Mouse (Mus musculus): ENCODE results near the gene Crlf3.

Crlf3 gene

DNA sequence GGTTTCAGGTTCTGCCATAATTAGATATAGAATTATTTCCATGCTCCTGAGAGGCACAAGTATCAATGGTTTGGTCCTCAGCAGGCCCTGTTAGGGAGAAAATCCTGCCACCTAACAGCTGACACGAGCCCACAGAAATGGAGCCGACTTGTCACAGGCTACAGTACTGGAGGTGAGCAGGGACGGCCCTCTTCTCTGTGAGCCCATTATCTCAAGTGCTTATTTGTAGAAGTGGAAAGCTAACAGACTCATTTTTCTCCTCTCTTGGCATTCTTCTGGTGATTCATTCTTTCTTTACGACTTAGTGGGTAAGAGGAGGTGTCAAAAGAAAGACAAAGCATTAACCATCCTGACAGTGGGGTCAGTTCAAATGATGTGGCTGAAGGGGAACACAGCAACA, 26.1 kb downstream of the Crlf3 start:
- Histone ChIP-seq H3K4me1 (replicated peaks; ENCODE audit: low read depth, low read length) (peaks cover 42% of the 10 kb centered on the region), H3K36me3 (ENCODE audit: insufficient read depth, low read length) (peaks cover 96% of the 10 kb centered on the region), H3K9me3 (ENCODE audit: low read length) (no peaks in the 10 kb centered on the region), H3K27me3 (ENCODE audit: insufficient read depth, low read length) (no peaks in the 10 kb centered on the region), H3K4me3 (replicated peaks; ENCODE audit: low read length) (no peak overlapping the region)
- TF ChIP-seq NANOG (IDR thresholded peaks at IDR 0.05; ENCODE audit: borderline replicate concordance, low read length) (no peak), POU5F1 (IDR thresholded peaks at IDR 0.05; ENCODE audit: borderline replicate concordance, low read length) (no peak), CTCF (conservative IDR thresholded peaks at IDR 0.05; ENCODE audit: low read length) (no peak)

DNA sequence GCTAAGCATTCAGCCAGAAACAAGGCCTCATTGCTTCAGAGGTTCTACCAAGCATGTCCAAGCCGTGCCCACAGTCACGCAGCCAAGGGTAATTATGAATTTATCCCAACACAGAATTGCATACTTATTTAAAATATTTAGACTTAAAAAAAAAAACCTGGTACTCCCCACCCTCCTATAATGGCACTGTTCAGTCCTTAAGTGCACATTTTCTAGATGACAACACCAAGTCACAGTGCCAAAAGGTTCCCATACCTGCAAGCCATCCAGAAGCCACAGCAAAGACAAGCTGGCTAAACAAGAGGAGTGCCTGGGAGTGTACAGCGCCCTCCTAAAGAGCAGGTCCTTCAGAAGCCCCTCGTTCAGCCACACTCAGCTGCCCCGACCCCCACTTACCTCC, 27.6 kb downstream of the Crlf3 start:
- Histone ChIP-seq H3K9me3 (ENCODE audit: low read length) (no peaks in the 10 kb centered on the region), H3K27me3 (ENCODE audit: insufficient read depth, low read length) (no peaks in the 10 kb centered on the region), H3K36me3 (ENCODE audit: insufficient read depth, low read length) (peaks cover 96% of the 10 kb centered on the region), H3K4me1 (replicated peaks; ENCODE audit: low read depth, low read length) (peaks cover 42% of the 10 kb centered on the region), H3K4me3 (replicated peaks; ENCODE audit: low read length) (no peak overlapping the region)
- no peak for TF ChIP-seq CTCF (conservative IDR thresholded peaks at IDR 0.05; ENCODE audit: low read length)
- TF ChIP-seq NANOG (IDR thresholded peaks at IDR 0.05; ENCODE audit: borderline replicate concordance, low read length): no peak
- TF ChIP-seq POU5F1 (IDR thresholded peaks at IDR 0.05; ENCODE audit: borderline replicate concordance, low read length): no peak

DNA sequence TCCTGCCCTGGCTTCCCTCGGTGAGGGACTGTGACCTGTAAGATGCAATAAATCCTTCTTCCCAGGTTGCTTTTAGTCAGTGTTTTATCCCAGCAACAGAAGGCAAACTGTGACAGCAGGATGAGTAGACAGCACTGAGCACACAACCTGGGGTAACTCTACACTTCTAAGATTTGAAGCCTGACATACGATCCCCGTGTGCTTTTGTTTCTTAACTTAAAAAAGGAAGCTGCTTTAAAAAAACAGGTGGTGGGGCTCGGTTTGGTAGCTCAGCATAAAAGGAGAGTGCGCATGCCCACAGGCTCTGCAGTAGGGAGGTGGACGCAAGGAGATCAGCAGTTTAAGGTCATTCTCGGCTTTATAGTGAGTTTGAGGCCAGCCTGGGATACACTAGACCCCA, 28.3 kb downstream of the Crlf3 start:
- Histone ChIP-seq H3K27me3 (ENCODE audit: insufficient read depth, low read length) (no peaks in the 10 kb centered on the region), H3K4me3 (replicated peaks; ENCODE audit: low read length) (no peak overlapping the region), H3K4me1 (replicated peaks; ENCODE audit: low read depth, low read length) (peaks cover 42% of the 10 kb centered on the region), H3K36me3 (ENCODE audit: insufficient read depth, low read length) (peaks cover 96% of the 10 kb centered on the region), H3K9me3 (ENCODE audit: low read length) (no peaks in the 10 kb centered on the region)
- no peak for TF ChIP-seq NANOG (IDR thresholded peaks at IDR 0.05; ENCODE audit: borderline replicate concordance, low read length)
- TF ChIP-seq CTCF (conservative IDR thresholded peaks at IDR 0.05; ENCODE audit: low read length): no peak
- no peak for TF ChIP-seq POU5F1 (IDR thresholded peaks at IDR 0.05; ENCODE audit: borderline replicate concordance, low read length)

DNA sequence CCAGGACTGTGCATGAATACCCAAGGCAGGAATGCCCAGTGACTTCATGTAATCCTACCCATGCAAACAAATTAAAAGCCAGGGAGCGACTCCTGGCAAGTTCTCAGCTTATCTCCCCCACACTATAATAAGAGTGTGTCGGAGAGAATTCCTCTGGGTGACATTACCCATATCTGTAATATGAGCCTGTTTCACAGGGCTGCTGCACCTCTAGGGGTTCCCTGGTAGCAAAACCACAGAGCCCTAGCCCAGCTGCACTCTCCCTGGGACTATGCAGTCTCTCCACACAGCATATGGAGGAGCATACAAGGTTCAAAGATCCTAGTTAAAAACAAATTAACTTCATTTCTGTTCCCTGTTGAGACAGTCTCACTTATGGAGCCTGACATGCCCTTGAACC, 30.7 kb downstream of the Crlf3 start:
- H3K27me3 ChIP-seq (ENCODE audit: insufficient read depth, low read length): no peaks in the 10 kb centered on the region
- TF ChIP-seq NANOG (IDR thresholded peaks at IDR 0.05; ENCODE audit: borderline replicate concordance, low read length): no peak
- TF ChIP-seq CTCF (conservative IDR thresholded peaks at IDR 0.05; ENCODE audit: low read length): no peak
- TF ChIP-seq POU5F1 (IDR thresholded peaks at IDR 0.05; ENCODE audit: borderline replicate concordance, low read length): no peak
- H3K4me1 ChIP-seq (replicated peaks; ENCODE audit: low read depth, low read length): peaks cover 32% of the 10 kb centered on the region
- H3K4me3 ChIP-seq (replicated peaks; ENCODE audit: low read length): no peak overlapping the region
- H3K9me3 ChIP-seq (ENCODE audit: low read length): no peaks in the 10 kb centered on the region
- H3K36me3 ChIP-seq (ENCODE audit: insufficient read depth, low read length): peaks cover 84% of the 10 kb centered on the region

DNA sequence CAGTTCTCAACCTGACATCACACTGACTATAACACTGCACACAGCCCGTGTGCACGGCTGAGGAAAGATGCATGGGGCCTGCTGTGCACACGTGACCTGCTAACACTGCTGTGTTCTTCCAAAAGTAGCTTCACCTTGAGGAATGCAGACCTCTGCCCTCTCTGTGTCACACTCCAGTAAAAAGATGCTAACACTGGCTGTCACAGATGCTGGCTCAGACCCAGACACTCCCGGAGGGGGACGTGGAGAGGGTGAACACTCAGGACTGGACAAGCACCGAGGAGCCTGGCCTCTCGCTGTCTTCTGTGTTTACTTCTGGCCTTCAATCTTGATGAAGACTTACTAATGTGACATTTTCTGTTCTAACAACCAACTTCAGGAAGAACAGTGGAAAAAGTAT, 33.9 kb downstream of the Crlf3 start:
- peaks cover 17% of the 10 kb centered on the region for H3K4me1 ChIP-seq (replicated peaks; ENCODE audit: low read depth, low read length)
- H3K9me3 ChIP-seq (ENCODE audit: low read length): no peaks in the 10 kb centered on the region
- TF ChIP-seq NANOG (IDR thresholded peaks at IDR 0.05; ENCODE audit: borderline replicate concordance, low read length) (no peak), POU5F1 (IDR thresholded peaks at IDR 0.05; ENCODE audit: borderline replicate concordance, low read length) (no peak), CTCF (conservative IDR thresholded peaks at IDR 0.05; ENCODE audit: low read length) (no peak)
- no peaks in the 10 kb centered on the region for H3K27me3 ChIP-seq (ENCODE audit: insufficient read depth, low read length)
- no peak overlapping the region for H3K4me3 ChIP-seq (replicated peaks; ENCODE audit: low read length)
- H3K36me3 ChIP-seq (ENCODE audit: insufficient read depth, low read length): peaks cover 64% of the 10 kb centered on the region

DNA sequence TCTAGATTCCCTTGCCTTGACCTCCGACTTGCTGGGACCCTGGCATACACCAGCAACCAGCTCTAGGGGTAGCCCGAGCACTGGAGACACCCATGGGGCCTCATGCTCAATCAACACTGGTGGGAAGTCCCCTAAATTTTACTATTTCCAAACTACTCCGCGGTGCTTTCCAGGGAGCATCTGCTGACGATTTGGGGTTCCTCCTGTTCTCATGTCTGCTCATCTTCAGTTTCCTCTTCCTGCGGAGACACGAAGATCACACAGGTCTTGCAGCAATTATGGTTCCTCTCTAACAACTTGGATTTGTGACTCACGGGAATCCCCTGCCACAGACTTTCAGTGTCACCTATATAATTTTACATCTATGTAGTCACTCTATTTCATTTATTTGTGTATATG, 37.4 kb downstream of the Crlf3 start:
- no peak for TF ChIP-seq NANOG (IDR thresholded peaks at IDR 0.05; ENCODE audit: borderline replicate concordance, low read length)
- TF ChIP-seq CTCF (conservative IDR thresholded peaks at IDR 0.05; ENCODE audit: low read length): no peak
- TF ChIP-seq POU5F1 (IDR thresholded peaks at IDR 0.05; ENCODE audit: borderline replicate concordance, low read length): no peak
- H3K9me3 ChIP-seq (ENCODE audit: low read length): no peaks in the 10 kb centered on the region
- H3K27me3 ChIP-seq (ENCODE audit: insufficient read depth, low read length): no peaks in the 10 kb centered on the region
- no peak overlapping the region for H3K4me3 ChIP-seq (replicated peaks; ENCODE audit: low read length)
- peaks cover 10% of the 10 kb centered on the region for H3K4me1 ChIP-seq (replicated peaks; ENCODE audit: low read depth, low read length)
- peaks cover 31% of the 10 kb centered on the region for H3K36me3 ChIP-seq (ENCODE audit: insufficient read depth, low read length)

DNA sequence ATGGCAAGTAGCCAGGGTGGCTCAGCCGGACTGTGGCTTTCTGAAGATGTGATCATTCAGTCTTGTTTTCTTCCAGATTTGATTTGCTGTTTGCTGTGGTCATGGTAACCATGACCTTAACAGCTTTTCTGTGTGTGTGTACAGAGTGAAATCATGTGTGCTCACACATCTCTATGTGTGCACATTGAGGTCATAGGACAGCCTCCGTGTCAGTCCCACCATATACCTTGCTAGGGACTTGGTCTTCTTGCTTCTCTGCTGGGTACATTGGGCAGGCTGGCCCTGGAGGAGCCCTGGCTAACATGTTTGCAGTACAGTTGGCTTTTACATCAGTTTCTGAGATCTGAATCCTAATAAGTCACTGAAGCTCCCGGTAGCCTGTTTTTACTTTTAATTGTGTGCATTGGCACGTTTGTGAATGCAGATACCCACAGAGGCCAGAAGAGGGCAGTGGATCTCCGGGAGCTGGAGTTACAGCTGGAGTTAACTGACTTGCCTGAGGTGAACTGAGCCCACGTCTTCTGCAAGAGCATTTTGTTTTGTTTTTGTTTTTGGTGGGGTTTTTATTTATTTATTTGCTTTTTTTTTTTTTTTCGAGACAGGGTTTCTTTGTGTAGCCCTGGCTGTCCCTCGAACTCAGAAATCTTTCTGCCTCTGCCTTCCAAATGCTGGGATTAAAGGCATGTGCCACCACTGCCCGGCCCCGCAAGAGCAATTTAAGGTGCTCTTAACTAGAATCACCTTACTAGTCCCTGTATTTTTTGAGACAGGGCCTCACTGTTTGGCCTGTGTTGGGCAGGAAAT, 38.0 kb downstream of the Crlf3 start:
- Histone ChIP-seq H3K36me3 (ENCODE audit: insufficient read depth, low read length) (peaks cover 25% of the 10 kb centered on the region), H3K27me3 (ENCODE audit: insufficient read depth, low read length) (no peaks in the 10 kb centered on the region), H3K9me3 (ENCODE audit: low read length) (no peaks in the 10 kb centered on the region), H3K4me1 (replicated peaks; ENCODE audit: low read depth, low read length) (peaks cover 10% of the 10 kb centered on the region), H3K4me3 (replicated peaks; ENCODE audit: low read length) (no peak overlapping the region)
- TF ChIP-seq CTCF (conservative IDR thresholded peaks at IDR 0.05; ENCODE audit: low read length): peak; percentile 76
- no peak for TF ChIP-seq POU5F1 (IDR thresholded peaks at IDR 0.05; ENCODE audit: borderline replicate concordance, low read length)

DNA sequence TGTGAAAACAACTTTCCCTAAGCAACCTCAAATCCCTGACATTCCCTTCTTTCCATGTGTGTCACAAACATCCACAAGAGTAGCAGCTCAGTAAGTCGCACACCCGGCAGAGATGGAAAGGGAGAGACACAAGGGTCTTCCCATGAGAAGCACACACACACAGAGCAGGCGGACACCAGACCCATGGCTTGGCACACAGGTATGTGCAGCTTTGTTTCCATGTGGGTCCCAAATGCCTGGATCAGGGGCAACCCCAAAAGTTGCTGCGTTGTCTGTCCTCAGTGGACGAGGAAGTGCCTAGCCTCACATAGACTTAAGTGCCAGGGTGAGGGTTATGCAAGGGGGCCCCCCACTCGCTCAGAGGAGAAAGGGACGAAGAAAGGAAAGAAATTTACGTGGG, 43.3 kb downstream of the Crlf3 start:
- Histone ChIP-seq H3K9me3 (ENCODE audit: low read length) (no peaks in the 10 kb centered on the region), H3K27me3 (ENCODE audit: insufficient read depth, low read length) (no peaks in the 10 kb centered on the region), H3K4me3 (replicated peaks; ENCODE audit: low read length) (no peak overlapping the region), H3K36me3 (ENCODE audit: insufficient read depth, low read length) (peaks cover 35% of the 10 kb centered on the region), H3K4me1 (replicated peaks; ENCODE audit: low read depth, low read length) (no peaks in the 10 kb centered on the region)
- TF ChIP-seq NANOG (IDR thresholded peaks at IDR 0.05; ENCODE audit: borderline replicate concordance, low read length) (no peak), CTCF (conservative IDR thresholded peaks at IDR 0.05; ENCODE audit: low read length) (no peak), POU5F1 (IDR thresholded peaks at IDR 0.05; ENCODE audit: borderline replicate concordance, low read length) (no peak)

DNA sequence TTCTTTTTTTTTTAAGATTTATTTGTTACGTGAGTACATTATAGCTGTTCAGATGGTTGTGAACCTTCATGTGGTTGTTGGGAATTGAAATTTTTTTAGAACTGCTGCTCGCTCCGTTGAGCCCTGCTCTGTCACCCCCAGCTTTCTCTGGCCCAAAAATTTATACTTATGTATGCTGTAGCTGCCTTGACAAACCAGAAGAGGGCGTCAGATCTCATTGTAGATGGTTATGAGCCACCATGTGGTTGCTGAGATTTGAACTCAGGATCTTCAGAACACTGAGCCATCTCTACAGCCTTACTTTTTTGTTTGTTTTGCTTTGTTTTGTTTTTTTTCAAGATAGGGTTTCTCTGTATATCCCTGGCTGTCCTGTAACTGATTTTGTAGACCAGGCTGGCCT, 59.5 kb downstream of the Crlf3 start:
- Histone ChIP-seq H3K4me3 (replicated peaks; ENCODE audit: low read length) (no peak overlapping the region), H3K4me1 (replicated peaks; ENCODE audit: low read depth, low read length) (no peaks in the 10 kb centered on the region), H3K9me3 (ENCODE audit: low read length) (no peaks in the 10 kb centered on the region), H3K36me3 (ENCODE audit: insufficient read depth, low read length) (peaks cover 98% of the 10 kb centered on the region), H3K27me3 (ENCODE audit: insufficient read depth, low read length) (no peaks in the 10 kb centered on the region)
- TF ChIP-seq CTCF (conservative IDR thresholded peaks at IDR 0.05; ENCODE audit: low read length): peak; percentile 31
- TF ChIP-seq NANOG (IDR thresholded peaks at IDR 0.05; ENCODE audit: borderline replicate concordance, low read length): no peak
